Mouse (Mus musculus) layer of hippocampus, postnatal 14 days (tissue): ENCODE results near the gene Tmem117. TPM values are rescaled to one million over a fixed set of nuclear protein-coding genes. Genes with fewer than 3 reads are reported as not detected.
A peak's percentile ranks its signal among the peaks of the same experiment; 100 is the strongest.

Source experiments
- DNase-seq, 2 experiments: peaks; one replicate each; pipeline ENCODE4 v3.0.0; 2021 to 2022; ENCODE audit warnings: low spot score in 2 of 2, mixed read lengths in 1 of 2
- total RNA-seq, 2 experiments: library from RNA; stranded (reverse); gene quantifications; 2 replicates each; pipeline ENCODE4 v1.2.3; 2021

Gene Tmem117
- total RNA-seq, 2 experiments from 2014 or later = 8.7 to 10.5 TPM

- DNase-seq = no peak
These were observed 239.3 kb downstream of the Tmem117 start for GRCm38 (mm10) chr15:94868372-94868771.

- DNase-seq = no peak
These were observed 256.0 kb downstream of the Tmem117 start for GRCm38 (mm10) chr15:94885026-94885425.

GRCm38 (mm10) chr15:94893201-94893600 lies 264.2 kb downstream of the Tmem117 start:
- DNase-seq = no peak

- DNase-seq = no peak
These were observed 265.1 kb downstream of the Tmem117 start for GRCm38 (mm10) chr15:94894086-94894485.

GRCm38 (mm10) chr15:94895681-94896080 lies 266.6 kb downstream of the Tmem117 start:
- DNase-seq = peak in 1 of 2 experiments; percentile 10

GRCm38 (mm10) chr15:94903188-94903587 lies 274.2 kb downstream of the Tmem117 start:
- no peak for DNase-seq

- no peak for DNase-seq
These were observed 275.8 kb downstream of the Tmem117 start for GRCm38 (mm10) chr15:94904672-94905407.

- no peak for DNase-seq
These were observed 292.6 kb downstream of the Tmem117 start for GRCm38 (mm10) chr15:94921672-94922071.

- no peak for DNase-seq
These were observed 299.0 kb downstream of the Tmem117 start for GRCm38 (mm10) chr15:94927986-94928385.

GRCm38 (mm10) chr15:94930743-94931142 lies 301.7 kb downstream of the Tmem117 start:
- no peak for DNase-seq

- DNase-seq = no peak
These were observed 304.0 kb downstream of the Tmem117 start for GRCm38 (mm10) chr15:94933044-94933443.

- DNase-seq = no peak
These were observed 304.4 kb downstream of the Tmem117 start for GRCm38 (mm10) chr15:94933480-94933879.

- no peak for DNase-seq
These were observed 312.9 kb downstream of the Tmem117 start for GRCm38 (mm10) chr15:94941954-94942353.

GRCm38 (mm10) chr15:94942465-94942864 lies 313.4 kb downstream of the Tmem117 start:
- DNase-seq = no peak

GRCm38 (mm10) chr15:94943891-94944290 lies 314.9 kb downstream of the Tmem117 start:
- DNase-seq = no peak

- no peak for DNase-seq
These were observed 322.5 kb downstream of the Tmem117 start for GRCm38 (mm10) chr15:94951382-94952048.

- DNase-seq = peak in 1 of 2 experiments; percentile 19
These were observed 327.7 kb downstream of the Tmem117 start for GRCm38 (mm10) chr15:94956697-94957096.

GRCm38 (mm10) chr15:94957202-94957601 lies 328.2 kb downstream of the Tmem117 start:
- no peak for DNase-seq

- DNase-seq = no peak
These were observed 338.0 kb downstream of the Tmem117 start for GRCm38 (mm10) chr15:94967004-94967403.

GRCm38 (mm10) chr15:94968403-94969180 lies 339.6 kb downstream of the Tmem117 start:
- no peak for DNase-seq

- no peak for DNase-seq
These were observed 352.8 kb downstream of the Tmem117 start for GRCm38 (mm10) chr15:94981798-94982197.

- DNase-seq = no peak
These were observed 366.3 kb downstream of the Tmem117 start for GRCm38 (mm10) chr15:94995352-94995751.
